Mouse (Mus musculus): ENCODE measurements around the gene Ttll9. TPM values are rescaled to one million over a fixed set of nuclear protein-coding genes. Genes with fewer than 3 reads are reported as not detected.

Gene Ttll9
- polyA plus RNA-seq, 2 experiments = 0.14 to 0.47 TPM

DNA sequence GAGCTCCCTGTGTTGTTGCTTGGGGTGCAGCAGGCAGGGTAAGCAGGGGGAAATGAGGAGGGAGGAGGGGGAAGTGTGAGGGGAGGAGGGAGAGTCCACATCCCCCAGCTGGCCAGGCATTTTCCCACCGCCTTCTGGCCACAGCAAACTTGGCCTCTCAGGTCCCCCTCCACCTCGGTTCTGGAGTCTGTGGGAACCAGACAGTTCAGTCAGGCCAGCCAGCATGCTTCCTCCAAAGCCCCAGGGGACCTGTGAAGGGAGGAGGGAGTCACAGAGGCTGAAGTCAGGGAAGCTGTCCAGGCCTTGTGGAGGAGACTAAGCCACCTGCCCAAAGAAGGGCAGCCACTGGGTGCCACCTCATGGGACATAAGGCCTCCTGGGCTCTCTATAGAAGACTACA is 32.0 kb upstream of the Ttll9 start:
- no peak overlapping the region for H3K4me2 ChIP-seq (replicated peaks; ENCODE audit: low read depth, low read length, severe bottlenecking)
- H3K27me3 ChIP-seq (ENCODE audit: control insufficient read depth, insufficient read depth, low read length) = no peaks in the 10 kb centered on the region
- H3K4me3 ChIP-seq (replicated peaks; ENCODE audit: low read length) = no peak overlapping the region
- no peak for TF ChIP-seq POLR2A (IDR thresholded peaks at IDR 0.05; ENCODE audit: borderline replicate concordance, extremely low read depth, insufficient read depth, insufficient read length)
- H3K36me3 ChIP-seq (ENCODE audit: control insufficient read depth, insufficient read depth, low read length) = no peaks in the 10 kb centered on the region
- DNase-seq (ENCODE audit: low spot score) (no peak), ATAC-seq (ENCODE audit: low FRiP score, low read depth) (no peak)
- 42% methylated on average over 2 of the region's 2 CpGs for WGBS
- H3K27ac ChIP-seq (replicated peaks; ENCODE audit: low read depth, low read length) = no peak overlapping the region
- H3K4me1 ChIP-seq (ENCODE audit: control insufficient read depth, insufficient read depth, low read length) = peaks cover 8% of the 10 kb centered on the region
- no peak overlapping the region for H3K9ac ChIP-seq (ENCODE audit: low read depth, low read length, severe bottlenecking)
- H3K9me3 ChIP-seq (ENCODE audit: control insufficient read depth, low read length) = no peaks in the 10 kb centered on the region

DNA sequence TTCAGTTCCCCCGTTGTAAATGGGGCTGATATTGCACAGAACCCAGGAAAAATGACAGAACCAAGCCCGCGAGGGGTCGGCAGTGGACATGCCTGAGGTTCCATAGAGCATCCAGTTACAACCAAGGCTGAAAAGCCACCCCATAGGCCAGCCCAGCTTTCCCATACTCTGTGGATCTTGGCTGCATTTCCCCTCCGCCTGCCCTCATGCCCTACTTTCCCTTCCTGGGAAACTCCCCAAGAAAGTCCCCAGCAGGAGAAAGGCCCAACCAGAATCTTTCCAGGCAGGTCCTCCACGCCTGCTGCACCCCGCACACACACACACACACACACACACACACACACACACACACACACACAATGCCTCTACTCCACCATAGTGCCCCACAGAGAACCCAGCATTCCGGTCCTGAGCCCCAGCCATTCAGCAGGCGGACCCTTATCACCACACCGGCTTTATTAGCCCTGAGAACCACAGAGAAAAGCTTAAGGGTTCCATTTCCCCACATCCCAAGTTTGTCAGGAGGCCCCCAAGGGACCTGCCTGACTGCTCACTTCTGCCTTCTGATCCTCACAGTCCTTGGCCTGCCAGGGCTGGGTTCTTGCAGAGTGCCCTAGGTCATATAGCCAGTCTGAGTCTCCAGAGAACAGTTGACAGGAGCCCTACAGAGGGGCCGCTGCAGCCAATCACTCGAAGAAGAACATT is 30.7 kb upstream of the Ttll9 start:
- H3K27ac ChIP-seq (replicated peaks; ENCODE audit: low read depth, low read length) = no peak overlapping the region
- no peak for ATAC-seq (ENCODE audit: low FRiP score, low read depth)
- no peak overlapping the region for H3K9ac ChIP-seq (ENCODE audit: low read depth, low read length, severe bottlenecking)
- H3K4me2 ChIP-seq (replicated peaks; ENCODE audit: low read depth, low read length, severe bottlenecking) = no peak overlapping the region
- TF ChIP-seq POLR2A (IDR thresholded peaks at IDR 0.05; ENCODE audit: borderline replicate concordance, extremely low read depth, insufficient read depth, insufficient read length) = no peak
- H3K27me3 ChIP-seq (ENCODE audit: control insufficient read depth, insufficient read depth, low read length) = no peaks in the 10 kb centered on the region
- H3K9me3 ChIP-seq (ENCODE audit: control insufficient read depth, low read length) = no peaks in the 10 kb centered on the region
- no peaks in the 10 kb centered on the region; the same call in 1 of the 2 replicates for H3K4me1 ChIP-seq (ENCODE audit: control insufficient read depth, insufficient read depth, low read length)
- DNase-seq (ENCODE audit: low spot score) = no peak
- H3K4me3 ChIP-seq (replicated peaks; ENCODE audit: low read length) = no peak overlapping the region
- no peaks in the 10 kb centered on the region for H3K36me3 ChIP-seq (ENCODE audit: control insufficient read depth, insufficient read depth, low read length)
- WGBS = 70% methylated on average over 12 of the region's 12 CpGs

DNA sequence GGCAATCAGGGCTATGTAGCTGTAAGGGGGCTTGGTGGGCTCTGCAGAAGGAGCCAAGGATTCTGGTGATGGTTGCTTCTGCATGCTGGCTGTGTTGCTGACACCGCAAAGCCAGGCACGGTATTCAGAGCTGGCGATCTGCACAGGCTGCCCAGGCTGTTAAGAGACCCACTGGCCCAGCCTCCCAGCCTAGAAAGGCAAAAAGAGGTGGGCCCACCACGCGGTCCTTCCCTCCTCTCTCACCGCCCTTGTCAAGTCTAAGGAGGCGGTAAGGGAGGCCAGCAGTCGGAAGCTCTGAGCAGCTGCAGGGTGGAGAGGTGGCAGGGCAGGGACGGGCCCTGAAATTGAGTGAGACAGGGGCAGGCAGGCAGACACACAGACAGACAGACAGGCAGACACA is 29.2 kb upstream of the Ttll9 start, which contains the start of gene Foxs1:
Gene Foxs1, minus strand, starts transcription at position 161 of the 400 bp plus-strand sequence.
- no peaks in the 10 kb centered on the region; the same call in 1 of the 2 replicates for H3K4me1 ChIP-seq (ENCODE audit: control insufficient read depth, insufficient read depth, low read length)
- TF ChIP-seq POLR2A (IDR thresholded peaks at IDR 0.05; ENCODE audit: borderline replicate concordance, extremely low read depth, insufficient read depth, insufficient read length) = no peak
- H3K9me3 ChIP-seq (ENCODE audit: control insufficient read depth, low read length) = no peaks in the 10 kb centered on the region
- H3K9ac ChIP-seq (ENCODE audit: low read depth, low read length, severe bottlenecking) = no peak within 1 kb of the TSS
- H3K4me2 ChIP-seq (replicated peaks; ENCODE audit: low read depth, low read length, severe bottlenecking) = no peak within 1 kb of the TSS
- WGBS = 25% methylated on average over 9 of the region's 9 CpGs
- H3K36me3 ChIP-seq (ENCODE audit: control insufficient read depth, insufficient read depth, low read length) = no peaks in the 10 kb centered on the region
- no peak for DNase-seq (ENCODE audit: low spot score)
- no peak for ATAC-seq (ENCODE audit: low FRiP score, low read depth)
- H3K4me3 ChIP-seq (replicated peaks; ENCODE audit: low read length) = no peak within 1 kb of the TSS
- no peaks in the 10 kb centered on the region for H3K27me3 ChIP-seq (ENCODE audit: control insufficient read depth, insufficient read depth, low read length)
- H3K27ac ChIP-seq (replicated peaks; ENCODE audit: low read depth, low read length) = no peak within 1 kb of the TSS

DNA sequence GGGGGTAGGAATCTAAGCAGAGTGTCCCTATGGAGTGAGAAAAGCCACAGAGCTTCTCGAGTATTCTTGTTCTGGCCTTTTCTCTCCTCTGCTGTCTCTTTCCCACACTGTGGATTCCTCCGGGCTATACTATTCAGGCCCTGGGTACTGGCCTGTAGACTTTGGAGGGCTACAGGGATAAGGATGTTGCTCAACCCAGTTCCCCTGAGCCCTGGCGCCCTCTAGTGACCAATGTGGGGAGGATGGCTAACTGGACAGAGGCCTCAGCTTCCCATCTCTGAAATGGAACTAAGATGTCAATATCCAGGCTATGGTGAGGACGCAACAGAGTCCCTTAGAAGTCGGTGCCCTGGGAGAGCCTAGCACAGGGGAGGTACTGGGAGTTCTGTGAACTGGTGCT is 28.7 kb upstream of the Ttll9 start:
- WGBS = 30% methylated on average over 5 of the region's 5 CpGs

DNA sequence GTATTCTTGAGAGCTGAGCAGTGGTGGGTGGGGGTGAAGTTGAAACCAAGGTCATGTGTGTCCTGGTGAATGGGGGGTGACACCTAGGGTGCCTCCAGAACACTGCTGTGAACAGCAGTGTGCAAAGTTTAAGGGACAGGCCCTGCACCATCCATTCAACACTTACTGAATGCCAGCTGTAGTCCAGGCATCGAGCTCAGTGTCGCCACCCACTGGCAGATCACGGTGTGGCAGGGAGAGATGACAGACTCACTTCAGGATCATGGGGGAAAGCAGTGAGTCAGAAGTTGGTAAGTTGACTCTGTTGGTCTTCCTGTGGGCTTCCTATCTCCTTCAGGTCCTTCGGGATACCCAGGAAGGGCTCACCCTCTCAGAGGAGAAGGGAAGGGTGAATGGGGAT is 22.4 kb upstream of the Ttll9 start:
- H3K27ac ChIP-seq (replicated peaks; ENCODE audit: low read depth, low read length) = no peak overlapping the region
- 21% methylated on average over 4 of the region's 4 CpGs for WGBS
- no peaks in the 10 kb centered on the region for H3K36me3 ChIP-seq (ENCODE audit: control insufficient read depth, insufficient read depth, low read length)
- peaks cover 35% of the 10 kb centered on the region for H3K27me3 ChIP-seq (ENCODE audit: control insufficient read depth, insufficient read depth, low read length)
- no peak overlapping the region for H3K4me3 ChIP-seq (replicated peaks; ENCODE audit: low read length)
- no peak overlapping the region for H3K9ac ChIP-seq (ENCODE audit: low read depth, low read length, severe bottlenecking)
- H3K9me3 ChIP-seq (ENCODE audit: control insufficient read depth, low read length) = no peaks in the 10 kb centered on the region
- ATAC-seq (ENCODE audit: low FRiP score, low read depth) (no peak), DNase-seq (ENCODE audit: low spot score) (no peak)
- TF ChIP-seq POLR2A (IDR thresholded peaks at IDR 0.05; ENCODE audit: borderline replicate concordance, extremely low read depth, insufficient read depth, insufficient read length) = no peak
- H3K4me1 ChIP-seq (ENCODE audit: control insufficient read depth, insufficient read depth, low read length) = peaks cover 7% of the 10 kb centered on the region
- H3K4me2 ChIP-seq (replicated peaks; ENCODE audit: low read depth, low read length, severe bottlenecking) = no peak overlapping the region

More for the DNA sequence above, 28.7 kb upstream of the Ttll9 start:
- DNase-seq (ENCODE audit: low spot score) (no peak), ATAC-seq (ENCODE audit: low FRiP score, low read depth) (no peak)
- no peak overlapping the region for H3K9ac ChIP-seq (ENCODE audit: low read depth, low read length, severe bottlenecking)
- no peaks in the 10 kb centered on the region for H3K9me3 ChIP-seq (ENCODE audit: control insufficient read depth, low read length)
- no peaks in the 10 kb centered on the region; the same call in 1 of the 2 replicates for H3K4me1 ChIP-seq (ENCODE audit: control insufficient read depth, insufficient read depth, low read length)
- TF ChIP-seq POLR2A (IDR thresholded peaks at IDR 0.05; ENCODE audit: borderline replicate concordance, extremely low read depth, insufficient read depth, insufficient read length) = no peak
- no peak overlapping the region for H3K4me2 ChIP-seq (replicated peaks; ENCODE audit: low read depth, low read length, severe bottlenecking)
- H3K4me3 ChIP-seq (replicated peaks; ENCODE audit: low read length) = no peak overlapping the region
- no peak overlapping the region for H3K27ac ChIP-seq (replicated peaks; ENCODE audit: low read depth, low read length)
- H3K36me3 ChIP-seq (ENCODE audit: control insufficient read depth, insufficient read depth, low read length) = no peaks in the 10 kb centered on the region
- no peaks in the 10 kb centered on the region for H3K27me3 ChIP-seq (ENCODE audit: control insufficient read depth, insufficient read depth, low read length)
